Mouse (Mus musculus) forebrain, embryonic 11.5 days (tissue): ENCODE results near the gene 4930568D16Rik. TPM values are rescaled to one million over a fixed set of nuclear protein-coding genes. Genes with fewer than 3 reads are reported as not detected.

Source experiments
- polyA plus RNA-seq: library from polyadenylated mRNA; unstranded; fragments of >200 nt; fragmentation: Nextera tagmentation; extraction: Ambion mirVana; gene quantifications from 2 replicates; pipeline ENCODE4 v1.2.1, GENCODE M21; 2014

4930568D16Rik gene
- polyA plus RNA-seq, 1 experiment from 2014 or later: not detected

Other genes starting within 250 kb of the 4930568D16Rik start
- gene Rab14, start 166.6 kb downstream of the 4930568D16Rik start, polyA plus RNA-seq: 249 and 271 TPM in 2 replicates
- 28.0 and 33.4 TPM in 2 replicates for gene Gsn, start 111.3 kb downstream of the 4930568D16Rik start, polyA plus RNA-seq
- gene Stom, start 30.8 kb downstream of the 4930568D16Rik start, polyA plus RNA-seq: 10.6 and 13.0 TPM in 2 replicates
- gene 4930402F06Rik, start 29.4 kb upstream of the 4930568D16Rik start, polyA plus RNA-seq: not detected in 2 replicates
- 5.1 and 7.2 TPM in 2 replicates for gene Ggta1, start 95.5 kb upstream of the 4930568D16Rik start, polyA plus RNA-seq
- gene Dab2ip, start 190.5 kb upstream of the 4930568D16Rik start, polyA plus RNA-seq: 51.5 and 52.2 TPM in 2 replicates